Mouse (Mus musculus) erythroblast, embryonic 14.5 days (primary cell): ENCODE measurements around the gene Clic4.

Source experiments
- GATA1 ChIP-seq: IDR thresholded peaks from 2 replicates; pipeline ENCODE4 v1.6.1; 2012; ENCODE audit warnings: low read length, inconsistent platforms, mixed read lengths
- TAL1 ChIP-seq: IDR thresholded peaks from 3 replicates; pipeline ENCODE4 v1.6.1; 2012; ENCODE audit warnings: low read length, inconsistent platforms, mixed read lengths

- TF ChIP-seq GATA1, result no peak
- no peak for TF ChIP-seq TAL1
Measured at GRCm38 (mm10) chr4:135242383-135242782, 30.2 kb downstream of the Clic4 start.
